Mouse (Mus musculus) cerebellum, adult 9-11 months (tissue): ENCODE results near the gene Nek11.

Experiments
- DNase-seq: peaks from one replicate; pipeline ENCODE4 v3.0.0; 2022

Gene Nek11

DNA sequence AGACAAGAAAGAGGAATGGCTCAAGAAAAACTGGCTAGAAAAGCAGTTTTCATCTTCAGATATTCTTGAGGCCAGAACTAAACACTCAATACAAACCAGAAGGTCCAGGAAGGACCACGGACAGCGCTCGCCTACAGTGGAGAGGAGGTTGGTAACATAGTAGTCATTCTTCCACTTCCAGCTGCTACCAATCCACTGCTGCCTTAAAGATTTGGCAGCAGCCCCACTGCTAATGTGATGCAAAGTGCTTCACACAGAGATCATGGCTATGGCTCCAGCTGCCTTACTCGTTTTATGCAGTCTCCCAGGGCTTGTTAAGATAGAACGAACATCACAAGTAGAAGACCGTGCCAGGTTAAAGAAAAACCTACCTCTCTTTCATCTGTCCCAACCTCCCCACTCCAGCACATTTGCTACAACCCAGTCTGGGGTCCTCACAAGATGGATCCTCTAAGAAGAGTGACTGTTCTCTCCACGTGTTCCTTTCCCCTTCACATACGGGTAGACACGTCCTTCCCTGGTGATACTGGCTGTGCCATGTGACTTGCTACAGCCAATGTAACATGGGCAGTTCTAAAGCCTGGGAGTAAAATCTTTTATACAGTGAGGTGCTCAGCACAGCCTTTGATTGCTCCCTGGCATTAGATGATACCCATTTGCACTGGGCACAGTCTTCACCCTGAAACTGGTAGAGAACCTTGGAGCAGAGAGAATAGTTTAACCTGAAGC, 85.6 kb downstream of the Nek11 start:
- DNase-seq: no peak

DNA sequence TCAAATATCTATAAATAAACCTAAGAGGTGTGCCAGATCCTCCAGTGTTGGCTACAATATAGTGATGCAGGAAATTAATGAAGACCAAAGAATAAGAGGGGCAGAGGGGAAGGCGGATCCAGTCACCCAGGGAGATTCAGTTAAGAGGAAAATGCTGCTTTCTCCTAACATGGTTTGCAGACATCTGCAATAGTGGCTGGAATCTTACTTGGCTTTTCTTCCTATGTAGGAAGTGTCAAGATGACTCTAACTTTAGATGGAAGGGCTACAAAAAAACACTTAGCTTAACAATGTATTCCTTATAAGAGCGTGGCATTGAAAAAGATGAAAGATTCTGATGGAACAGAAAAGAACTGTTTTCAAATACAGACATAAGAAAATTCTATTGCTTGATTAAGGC, 89.3 kb downstream of the Nek11 start:
- no peak for DNase-seq

DNA sequence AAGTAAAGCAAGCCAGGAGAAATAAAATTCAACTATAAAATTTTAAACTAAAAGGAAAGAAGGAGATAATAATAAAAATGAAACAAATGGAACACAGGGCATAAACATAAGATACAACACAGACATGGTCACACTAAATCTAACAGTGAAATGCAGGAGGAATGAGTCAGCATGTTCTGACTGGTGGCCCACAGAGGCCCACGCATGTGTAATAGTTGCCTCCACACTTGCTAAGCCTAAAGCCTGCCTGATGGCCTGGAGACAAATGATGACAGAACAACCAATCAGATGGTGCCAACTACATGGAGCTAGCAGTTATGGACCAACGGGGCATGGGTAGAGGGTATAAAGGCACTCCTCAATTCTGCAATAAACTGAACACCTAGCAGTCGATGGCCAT, 93.1 kb downstream of the Nek11 start:
- no peak for DNase-seq

DNA sequence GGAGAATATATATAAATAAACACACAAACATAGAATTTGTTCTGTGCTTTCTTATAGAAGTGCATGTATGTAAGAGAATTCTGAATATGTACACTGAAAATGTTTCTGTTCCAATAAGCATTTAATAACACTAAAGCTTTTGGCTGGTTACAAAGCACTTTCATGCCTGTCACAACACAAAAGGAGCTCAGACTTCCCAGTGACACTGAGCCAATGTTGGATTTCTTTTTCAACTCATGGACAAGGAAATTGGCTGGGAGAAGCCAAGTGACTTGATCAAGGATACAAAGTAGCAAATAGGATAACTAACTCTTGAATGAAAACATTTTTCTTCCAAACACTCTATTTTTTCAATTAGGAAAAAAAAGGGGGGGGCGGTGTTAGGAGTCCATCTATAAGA, 93.9 kb downstream of the Nek11 start:
- DNase-seq: no peak

DNA sequence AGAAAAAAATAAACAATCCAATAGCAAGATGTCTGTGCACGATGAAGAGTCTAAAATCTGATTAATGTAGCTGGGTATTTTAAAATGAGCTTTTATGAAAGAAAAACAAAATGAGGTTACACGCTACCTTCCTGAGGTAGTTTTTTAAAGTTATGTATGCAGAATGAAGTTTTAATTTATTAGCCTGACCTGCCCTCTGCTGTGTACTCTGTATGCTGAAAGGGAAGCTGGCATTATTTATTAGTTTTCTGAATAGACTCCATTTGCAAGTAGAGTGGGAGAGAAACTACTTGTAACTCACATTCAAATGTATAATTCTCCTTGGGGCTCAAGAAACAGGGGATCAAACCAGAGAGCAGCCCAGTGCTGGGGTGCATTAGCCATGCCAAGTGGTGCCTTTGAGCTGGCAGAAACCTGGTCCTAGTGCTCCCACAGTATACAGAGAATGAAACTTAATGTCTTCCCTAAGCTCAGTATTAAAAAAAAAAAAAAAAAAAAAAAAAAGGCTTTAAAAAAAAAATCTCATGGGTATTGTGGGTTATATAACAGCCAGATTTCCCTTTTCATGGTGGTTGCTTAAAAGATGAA, 94.5 kb downstream of the Nek11 start:
- DNase-seq: no peak

DNA sequence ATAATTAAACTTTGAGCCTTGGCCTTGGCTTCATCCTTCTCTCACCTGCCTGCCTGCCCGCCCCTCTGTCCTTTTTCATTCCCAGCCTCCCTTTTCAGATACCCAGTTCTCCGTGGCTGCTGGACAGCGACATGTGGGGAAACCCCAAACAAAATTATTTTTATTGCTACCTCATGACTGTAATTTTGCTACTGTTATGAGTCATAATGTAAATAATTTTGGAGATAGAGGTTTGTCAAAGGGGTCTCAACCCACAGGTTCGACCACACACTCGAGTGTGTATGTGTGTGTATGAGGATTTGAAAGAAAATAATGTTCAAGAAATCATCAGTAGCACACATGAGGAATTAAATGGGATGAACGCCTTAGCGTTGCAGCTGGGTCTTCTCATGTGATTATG, 110.7 kb downstream of the Nek11 start:
- no peak for DNase-seq

DNA sequence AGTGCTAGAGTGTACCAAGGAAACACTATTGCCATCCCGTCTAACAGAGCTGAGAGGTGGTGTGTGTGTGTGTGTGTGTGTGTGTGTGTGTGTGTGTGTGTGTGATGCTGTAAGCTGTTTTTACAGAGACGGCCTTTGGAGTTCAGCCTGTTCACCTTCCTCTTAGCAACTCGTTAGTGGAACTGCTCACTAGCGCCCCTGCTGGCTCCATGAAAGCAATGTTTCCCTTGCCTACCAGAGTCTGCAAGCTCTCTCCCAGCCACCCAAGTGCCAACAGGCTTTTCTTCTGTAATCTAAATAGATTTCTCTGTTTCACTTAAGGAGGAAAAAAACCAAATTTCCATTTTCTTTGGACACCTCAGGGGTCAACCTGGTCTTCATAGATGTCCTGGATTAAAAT, 112.6 kb downstream of the Nek11 start:
- no peak for DNase-seq

DNA sequence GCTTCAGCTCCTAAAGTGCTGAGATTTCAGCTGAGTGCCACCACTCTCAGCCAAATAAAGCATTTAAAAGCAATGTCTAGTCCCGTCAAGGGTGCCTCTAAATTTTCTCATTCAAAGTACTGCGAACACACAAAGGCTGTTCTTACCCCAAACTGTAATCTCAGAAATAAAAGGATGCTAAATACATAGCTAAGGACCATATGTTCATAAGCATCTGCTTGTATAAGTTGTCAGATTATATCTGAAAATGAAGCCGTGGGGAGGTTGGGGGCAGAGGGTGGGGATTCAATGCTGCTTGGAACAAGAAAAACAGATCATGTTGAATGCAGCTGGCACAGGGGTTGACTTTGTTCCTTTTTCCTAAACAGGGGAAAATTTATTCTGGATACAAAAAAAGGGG, 120.4 kb downstream of the Nek11 start:
- no peak for DNase-seq

DNA sequence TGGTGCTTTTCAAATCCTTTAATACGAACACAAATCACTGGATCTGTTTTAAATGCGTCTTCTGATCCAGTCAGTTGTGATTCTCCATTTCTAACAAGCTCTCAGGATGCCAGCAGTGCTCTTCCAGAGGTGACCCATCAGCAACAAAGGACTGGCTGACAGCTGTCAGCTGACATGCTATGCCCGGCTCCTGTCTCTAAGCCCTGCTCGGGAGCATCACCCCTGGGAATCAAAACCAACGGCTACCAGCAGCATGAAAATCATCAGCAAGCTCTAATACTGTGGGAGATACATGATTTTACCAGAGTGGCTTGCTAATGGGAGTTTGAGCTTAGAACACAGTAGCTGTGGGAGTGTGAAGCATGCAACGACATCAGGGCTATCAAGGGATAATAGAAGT, 121.0 kb downstream of the Nek11 start:
- no peak for DNase-seq

DNA sequence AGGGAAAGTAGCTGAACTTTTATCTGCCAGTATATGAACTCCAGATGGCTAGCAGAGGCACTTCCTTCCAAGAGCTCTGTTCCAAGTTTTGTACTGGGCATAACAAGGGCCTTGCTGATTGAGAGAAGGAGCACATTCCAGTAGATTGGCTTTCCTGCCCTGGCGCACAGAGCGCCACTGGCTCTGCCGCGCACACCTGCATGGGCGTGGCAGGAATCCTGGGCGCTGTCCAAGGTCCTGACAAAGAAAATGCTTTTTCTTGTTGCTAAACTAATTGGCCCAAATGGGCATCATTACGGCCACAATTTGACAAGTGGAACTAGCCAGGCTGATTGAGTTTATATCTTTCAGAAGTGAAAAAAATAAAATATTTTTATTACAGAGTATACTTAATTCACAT, 123.1 kb downstream of the Nek11 start:
- DNase-seq: no peak

DNA sequence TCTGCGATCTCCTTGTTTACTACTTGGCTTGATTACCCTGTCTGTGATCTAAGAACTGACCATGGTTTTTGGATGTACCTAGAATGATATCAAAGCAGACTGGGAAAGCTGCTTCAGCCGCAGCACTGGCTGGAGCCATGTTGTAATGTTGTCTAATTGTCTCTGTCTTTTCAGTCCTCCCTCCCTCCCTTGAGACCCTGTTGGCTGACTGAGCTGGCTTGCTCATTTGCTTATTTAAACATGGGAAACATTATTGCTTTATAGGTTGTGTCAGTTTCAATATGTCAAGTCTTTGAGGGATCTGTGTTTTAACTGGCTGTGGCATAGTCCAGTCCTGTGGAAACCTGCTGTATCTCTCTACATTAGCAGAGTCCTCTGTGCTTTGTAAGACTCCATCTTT, 132.2 kb downstream of the Nek11 start:
- no peak for DNase-seq

DNA sequence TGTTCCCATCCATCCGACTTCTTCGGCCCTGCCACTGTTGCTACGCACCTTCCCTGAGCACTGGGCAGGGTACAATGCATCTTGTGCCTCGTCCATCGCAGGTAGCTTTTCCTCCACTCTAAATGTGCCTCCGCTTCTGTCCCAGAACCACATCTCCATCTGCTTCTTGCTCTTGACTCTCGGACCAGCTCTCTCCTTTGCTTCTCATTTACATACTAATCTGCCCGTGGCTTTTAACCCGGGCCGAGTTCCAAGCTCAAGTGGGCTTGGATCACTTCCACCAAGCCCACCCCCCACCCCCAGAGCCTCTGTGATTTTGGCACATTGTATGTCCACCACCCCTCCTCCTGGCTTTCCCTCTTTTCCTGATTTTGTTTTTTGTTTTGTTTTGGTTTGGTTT, 137.7 kb downstream of the Nek11 start:
- DNase-seq: no peak

DNA sequence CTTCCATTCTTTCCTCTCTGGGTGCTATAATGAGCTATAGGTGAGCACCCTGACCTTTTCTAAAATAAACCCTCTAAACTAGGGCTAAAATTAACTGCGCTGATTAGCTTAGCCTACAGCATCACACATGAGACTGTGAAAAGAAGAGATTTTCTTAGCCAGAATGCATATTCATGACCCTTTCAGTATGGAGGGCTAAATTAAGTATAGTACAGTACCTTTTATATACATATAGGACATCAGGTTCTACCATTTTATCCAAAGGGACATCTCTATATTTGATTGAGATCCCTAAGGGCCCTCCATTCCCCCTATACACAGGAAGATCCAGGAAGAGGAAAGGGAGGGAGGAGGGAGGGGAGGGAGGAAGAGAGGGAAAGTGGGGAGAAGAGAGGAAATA, 141.2 kb downstream of the Nek11 start:
- no peak for DNase-seq

DNA sequence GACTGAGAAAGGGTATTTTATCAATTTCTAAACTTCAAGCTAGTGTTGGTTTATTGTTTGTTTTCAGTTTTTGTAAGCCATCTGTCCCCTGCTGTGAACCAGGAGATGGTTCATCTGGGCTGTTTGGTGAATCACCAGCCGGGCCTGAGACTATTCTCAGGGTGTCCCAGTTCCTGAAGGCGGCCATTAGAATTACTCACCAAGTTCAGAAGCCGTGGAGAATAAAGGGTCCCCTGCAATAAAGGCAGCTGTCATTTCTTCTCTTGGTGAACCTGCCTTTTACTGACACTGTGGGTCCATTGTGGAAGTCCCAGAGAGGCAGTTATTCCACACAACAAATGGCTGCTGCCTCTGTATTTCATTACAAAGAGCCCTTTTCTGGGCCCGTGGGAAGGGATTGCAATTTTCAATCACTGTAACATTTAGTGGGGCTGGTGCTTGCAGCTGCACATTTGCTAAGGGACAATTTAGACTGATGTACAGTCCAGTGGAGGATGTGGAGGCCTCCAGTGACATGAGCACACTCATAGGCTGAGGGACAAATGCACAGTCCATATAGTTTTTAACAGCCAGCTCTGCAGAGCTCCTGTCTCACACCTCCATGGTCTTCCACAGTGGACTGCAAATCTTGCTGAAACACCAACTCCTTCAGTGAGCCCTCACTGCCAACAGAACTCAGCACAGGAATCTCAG, 142.8 kb downstream of the Nek11 start:
- DNase-seq: no peak

DNA sequence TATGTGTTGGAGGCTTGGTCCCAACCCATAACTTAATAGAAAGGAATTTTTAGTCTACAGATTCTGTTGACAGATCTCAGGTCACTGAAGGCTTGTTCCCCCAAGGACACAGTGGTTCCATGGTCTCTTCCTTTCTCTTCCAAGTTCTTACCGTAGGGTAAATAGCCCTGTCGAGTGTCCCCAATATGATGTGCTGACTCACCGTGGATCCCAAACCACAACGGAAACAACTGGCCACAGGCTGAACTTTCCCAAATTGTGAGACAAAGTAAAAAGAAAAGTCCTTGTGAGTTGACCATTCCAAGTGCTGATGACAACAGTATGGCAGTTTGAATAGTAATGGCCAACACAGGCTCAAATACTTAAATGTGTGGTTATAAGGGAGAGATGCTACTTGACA, 144.1 kb downstream of the Nek11 start:
- no peak for DNase-seq

DNA sequence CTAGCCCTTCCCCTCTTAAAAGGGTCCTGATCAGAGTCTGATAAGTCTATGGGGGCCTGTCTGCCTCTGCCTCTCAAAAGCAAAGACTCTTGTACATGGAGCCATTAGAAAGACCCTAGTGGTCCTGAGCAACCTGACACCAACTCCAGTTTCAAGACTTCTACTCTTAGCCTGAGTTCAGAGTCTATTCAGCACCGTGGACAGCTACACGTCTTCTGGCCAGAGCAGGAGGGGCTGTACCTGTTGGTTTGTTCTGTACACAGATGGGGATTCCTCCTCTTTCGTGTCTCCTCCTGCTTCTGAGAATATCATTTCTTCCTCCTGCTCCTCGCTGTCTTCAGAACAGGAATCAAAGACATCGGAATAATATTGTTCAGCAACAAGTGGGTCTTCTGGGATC, 151.3 kb downstream of the Nek11 start:
- DNase-seq: no peak

DNA sequence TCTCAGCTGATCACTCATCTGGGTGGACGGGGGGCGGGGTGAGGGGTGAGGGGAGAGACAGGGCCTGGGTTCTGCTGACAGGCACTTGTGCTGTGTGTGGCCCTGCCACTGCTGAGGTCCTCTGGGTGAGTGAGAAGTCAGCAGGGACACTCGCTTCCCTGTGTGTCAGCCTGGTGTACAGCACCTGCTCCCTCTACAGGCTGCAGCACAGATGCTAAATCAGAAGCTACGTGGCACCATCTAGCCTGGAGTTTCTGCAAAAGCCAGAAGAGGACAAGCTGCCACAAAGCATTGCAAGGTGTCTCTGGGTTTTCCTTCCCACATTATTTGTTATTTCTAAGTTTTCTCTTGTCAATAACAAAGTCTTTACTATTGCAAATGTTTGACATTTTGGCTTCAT, 180.9 kb downstream of the Nek11 start:
- DNase-seq: no peak

DNA sequence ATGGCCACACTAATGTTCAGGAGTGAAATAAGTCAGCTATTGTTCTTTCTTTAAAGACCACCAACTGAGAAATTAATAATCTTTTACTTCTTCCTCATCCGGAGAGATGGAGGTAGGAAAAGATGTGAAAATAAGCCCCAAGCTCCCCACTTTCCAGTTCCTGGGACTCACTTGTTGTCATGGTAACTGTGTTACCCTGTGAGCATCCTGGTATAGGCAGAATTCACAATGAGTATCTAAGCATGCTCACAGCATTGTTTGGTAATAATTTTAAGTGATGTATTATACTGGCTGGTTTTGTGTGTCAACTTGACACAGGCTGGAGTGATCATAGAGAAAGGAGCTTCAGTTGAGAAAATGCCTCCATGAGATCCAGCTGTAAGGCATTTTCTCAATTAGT, 195.0 kb downstream of the Nek11 start:
- no peak for DNase-seq

DNA sequence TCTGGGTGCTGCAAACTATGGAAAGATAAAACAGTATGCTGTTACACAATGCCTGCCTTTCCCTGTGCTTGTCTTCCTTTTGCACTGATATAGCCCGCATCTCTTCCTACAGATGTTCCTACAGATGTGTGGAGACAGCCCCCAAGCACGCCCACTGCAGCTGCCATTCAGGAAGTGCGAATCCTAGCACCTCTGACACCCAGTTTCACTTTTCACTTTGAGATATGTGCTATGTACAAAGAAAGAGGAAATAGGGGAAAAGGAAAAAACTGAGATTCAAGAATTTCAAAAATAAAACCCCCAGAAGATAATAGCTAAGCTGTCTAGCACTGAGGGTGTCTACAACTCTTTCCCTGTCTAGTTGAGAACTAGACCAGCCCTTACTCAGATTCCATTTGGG, 208.6 kb downstream of the Nek11 start:
- no peak for DNase-seq

DNA sequence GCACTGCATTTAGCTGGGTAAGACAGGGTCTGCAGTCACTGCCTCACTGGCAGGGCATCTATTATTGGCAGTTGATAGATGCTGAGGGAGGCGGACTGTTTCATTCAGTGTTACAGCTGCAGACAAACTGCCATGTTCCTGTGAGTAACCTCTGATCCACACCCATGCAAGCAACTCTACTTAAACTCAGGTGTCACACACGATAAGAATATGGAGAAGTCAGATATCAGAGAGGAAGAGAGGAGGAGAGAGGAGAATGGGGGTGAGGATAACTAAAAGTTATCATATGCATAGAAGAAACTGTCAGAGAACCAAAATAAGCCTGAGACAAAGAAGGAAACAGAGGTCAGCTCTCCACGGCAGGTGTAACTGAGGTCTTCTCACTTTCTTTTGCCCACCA, 212.9 kb downstream of the Nek11 start:
- no peak for DNase-seq

DNA sequence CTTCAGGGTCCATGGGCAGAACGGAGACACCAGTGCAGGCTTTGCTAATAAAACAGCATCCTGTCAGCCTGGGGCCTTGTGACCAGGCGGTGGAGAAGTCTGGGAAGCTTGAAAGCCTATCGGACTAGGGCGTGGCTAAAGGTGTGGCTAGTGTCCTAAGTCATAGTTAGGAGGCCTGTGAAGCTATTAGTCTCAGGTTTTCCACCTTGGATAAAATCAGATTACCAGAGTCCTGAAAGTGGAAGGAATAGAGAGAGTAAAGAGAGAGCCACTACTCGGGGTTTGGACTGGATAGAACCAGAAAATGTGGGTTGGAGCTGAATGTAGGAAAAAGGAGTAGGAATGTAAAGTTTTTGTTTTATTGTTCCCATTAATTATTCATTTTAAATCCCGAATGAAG, 250.3 kb downstream of the Nek11 start, which contains the start of gene 1700080E11Rik:
Gene 1700080E11Rik (minus strand): TSS at position 101 of the 400 bp plus-strand sequence.
- DNase-seq: no peak

DNA sequence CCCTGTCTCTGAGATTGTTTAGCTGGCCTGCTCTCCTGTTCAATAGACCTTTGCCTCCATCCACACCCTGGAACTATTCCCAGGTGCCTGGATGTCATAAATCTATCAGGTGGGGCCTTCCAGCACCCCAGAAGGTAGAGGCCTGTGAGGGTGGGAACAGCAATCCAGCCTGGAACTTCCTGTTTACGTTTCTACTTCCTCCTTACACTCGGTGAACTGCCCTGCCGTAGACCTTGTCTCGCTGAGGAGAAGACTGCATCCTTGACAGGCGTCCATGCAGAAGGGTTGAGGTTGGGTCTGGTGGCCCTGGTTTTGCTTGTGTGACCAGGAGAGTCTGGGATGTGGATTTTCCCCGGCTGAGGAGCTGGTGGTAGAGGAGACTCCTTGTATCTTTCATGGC, 256.1 kb downstream of the Nek11 start:
- no peak for DNase-seq

DNA sequence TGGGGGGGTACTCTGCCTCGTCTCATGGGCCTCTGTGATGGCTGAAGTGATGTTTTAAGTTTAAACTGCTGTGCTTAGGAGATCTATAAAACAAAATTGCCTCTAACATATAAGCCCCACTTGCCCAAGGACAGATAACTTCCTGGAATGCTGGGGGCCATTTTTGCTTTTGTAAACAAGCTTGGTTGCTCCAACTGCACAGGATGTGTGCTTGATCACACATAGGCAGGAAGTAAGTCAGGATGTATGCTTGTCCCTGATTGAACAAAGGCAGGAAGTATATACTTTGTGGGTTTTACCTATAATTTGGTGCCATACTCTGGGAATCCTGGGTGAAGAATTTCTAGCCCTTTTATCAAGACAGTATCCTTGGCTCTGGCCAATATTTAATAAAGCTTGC, 258.9 kb downstream of the Nek11 start:
- DNase-seq: no peak

DNA sequence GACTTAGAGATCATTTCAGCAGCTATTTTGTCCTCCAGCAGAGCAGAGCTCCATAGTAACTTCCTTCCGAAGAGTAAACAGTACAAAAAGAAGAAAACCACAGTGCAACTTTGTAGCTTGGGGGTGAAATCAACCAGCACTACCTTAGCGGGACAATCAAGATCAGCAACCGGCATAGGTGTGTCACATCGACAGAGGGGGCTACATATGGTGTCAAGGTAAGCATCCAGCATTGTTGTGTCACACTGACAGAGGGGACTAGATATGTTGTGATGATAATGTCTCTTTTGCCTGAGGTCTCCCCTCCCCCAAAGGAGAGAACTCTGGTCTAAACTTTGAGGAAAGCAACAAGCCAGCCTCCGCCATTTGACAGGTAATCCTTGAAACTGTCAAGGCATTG, 260.8 kb downstream of the Nek11 start:
- DNase-seq: no peak

DNA sequence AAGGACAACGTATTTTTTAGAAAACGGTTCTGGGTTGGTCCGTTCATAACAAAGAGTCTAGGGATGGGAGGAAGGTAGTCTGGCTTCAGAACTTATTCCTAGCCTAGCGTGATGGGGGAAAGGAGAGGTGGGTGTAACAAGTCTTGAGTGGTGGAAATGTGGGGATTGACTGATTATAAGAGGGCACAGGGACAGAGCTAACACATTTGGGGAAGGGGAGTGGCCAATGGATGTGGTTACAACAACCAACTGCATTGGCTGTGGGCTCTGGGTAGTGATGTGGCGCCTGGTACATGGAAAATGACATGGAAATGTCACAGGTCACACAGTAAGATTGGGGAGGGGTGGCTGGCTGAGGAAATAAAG, 263.3 kb downstream of the Nek11 start:
- no peak for DNase-seq
